In the genomic region with DNA sequence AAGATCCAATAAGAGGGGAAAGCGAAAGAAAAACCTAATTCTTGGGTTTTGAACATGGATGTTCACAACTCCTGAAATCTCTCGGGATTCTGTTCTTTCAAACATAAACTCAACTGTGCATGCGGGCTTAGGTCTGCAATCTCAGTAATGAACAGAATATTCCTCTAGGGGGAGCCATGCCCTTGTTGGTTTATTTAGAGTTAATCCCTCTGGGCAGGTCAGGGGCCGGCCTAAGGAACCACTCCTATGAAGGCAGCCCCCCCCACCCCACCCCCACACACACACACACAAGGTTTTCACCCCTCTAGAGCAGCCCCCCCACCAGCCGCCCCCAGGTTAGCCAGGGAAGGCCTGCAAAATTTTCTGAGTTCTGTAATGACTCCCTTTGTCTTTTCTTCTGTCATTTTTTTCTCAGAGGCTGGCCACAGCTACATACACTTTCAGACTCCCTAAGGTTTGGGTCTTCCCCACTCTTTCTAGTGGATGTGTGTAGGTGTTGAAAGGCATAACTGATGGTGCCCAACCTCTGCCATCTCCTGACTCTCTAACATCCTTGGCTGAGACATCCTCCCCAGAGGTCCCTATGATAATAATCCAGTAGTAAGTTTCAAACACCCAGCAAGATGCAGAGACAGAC, we compare ENCODE assay signal across 9 mouse cellular contexts. TPM values are rescaled to one million over a fixed set of nuclear protein-coding genes. Genes with fewer than 3 reads are reported as not detected.
DNase-seq lines count a peak whose midpoint lies in the region; ATAC-seq and TF ChIP-seq lines count a peak whose summit lies in the region.
"Had no signal": no experiment of that assay in that cellular context is flagged by ENCODE, and none has a peak within 500 bp of the region (broad histone marks: within the 10 kb centered on the region; RNA-seq: fewer than 3 reads in every experiment).

No protein-coding gene starts in this region.

- H3K4me2 ChIP-seq in embryonic facial prominence, embryonic 15.5 days (replicated peaks): no peak overlapping the region
- H3K4me2 ChIP-seq in lung, postnatal 0 days (replicated peaks; ENCODE audit: low read depth, low read length): no peak overlapping the region
- H3K4me2 ChIP-seq: limb, embryonic 13.5 days had no signal

- H3K27ac ChIP-seq in embryonic facial prominence, embryonic 15.5 days (replicated peaks): no peak overlapping the region
- H3K27ac ChIP-seq in lung, postnatal 0 days (ENCODE audit: low read length): no peak overlapping the region
- H3K27ac ChIP-seq: limb, embryonic 13.5 days had no signal

- H3K9ac ChIP-seq in embryonic facial prominence, embryonic 15.5 days: no peak overlapping the region
- H3K9ac ChIP-seq in lung, postnatal 0 days (replicated peaks; ENCODE audit: low read depth): no peak overlapping the region
- H3K9ac ChIP-seq: limb, embryonic 13.5 days had no signal

- no peak for TF ChIP-seq EP300 in lung, postnatal 0 days (IDR thresholded peaks at IDR 0.05)

- H3K9me3 ChIP-seq in embryonic facial prominence, embryonic 15.5 days (replicated peaks): no peaks in the 10 kb centered on the region
- no peaks in the 10 kb centered on the region for H3K9me3 ChIP-seq in lung, postnatal 0 days (ENCODE audit: low read length)
- H3K9me3 ChIP-seq: limb, embryonic 13.5 days had no signal

- intact Hi-C loops in heart, postnatal 36 days (cut with DNase I): loop anchor here (1.0 kb wide), 2 partner anchors 237 to 258 kb away; no protein-coding TSS in a partner anchor

- no peaks in the 10 kb centered on the region for H3K36me3 ChIP-seq in embryonic facial prominence, embryonic 15.5 days
- no peaks in the 10 kb centered on the region for H3K36me3 ChIP-seq in lung, postnatal 0 days (ENCODE audit: insufficient read depth, low read length)
- H3K36me3 ChIP-seq: limb, embryonic 13.5 days had no signal

- peak; percentile 34; the same call in 1 of the 2 replicates for ATAC-seq in embryonic facial prominence, embryonic 15.5 days (ENCODE audit: insufficient number of reproducible peaks, low FRiP score, low TSS enrichment, low read depth)
- no peak; the same call in 1 of the 2 replicates for ATAC-seq in lung, postnatal 0 days

- WGBS in embryonic facial prominence, embryonic 15.5 days: 29% methylated on average over 5 of the region's 5 CpGs
- WGBS in lung, postnatal 0 days: 29% methylated on average over 5 of the region's 5 CpGs

- H3K4me3 ChIP-seq in embryonic facial prominence, embryonic 15.5 days (replicated peaks): no peak overlapping the region
- no peak overlapping the region for H3K4me3 ChIP-seq in lung, postnatal 0 days (ENCODE audit: low read depth, low read length)
- H3K4me3 ChIP-seq: limb, embryonic 13.5 days had no signal

- TF ChIP-seq CTCF in lung, postnatal 0 days (IDR thresholded peaks at IDR 0.05): peak; percentile 70

- H3K27me3 ChIP-seq in embryonic facial prominence, embryonic 15.5 days: no peaks in the 10 kb centered on the region
- H3K27me3 ChIP-seq in lung, postnatal 0 days (replicated peaks; ENCODE audit: insufficient read depth, low read length): no peaks in the 10 kb centered on the region
- H3K27me3 ChIP-seq: limb, embryonic 13.5 days had no signal

- peak; percentile 41 to 62 for DNase-seq in heart, adult 18-20 months
- DNase-seq in heart, postnatal 36 days: no peak
- peak; percentile 19 for DNase-seq in urinary bladder, postnatal 14 days (ENCODE audit: low spot score)
- DNase-seq in urinary bladder, postnatal 25 days (ENCODE audit: low spot score): no peak
- peak; percentile 76 for DNase-seq in lung, postnatal 0 days (ENCODE audit: low spot score)
- peak; percentile 66 for DNase-seq in thymus, postnatal 14 days
- no peak for DNase-seq in urinary bladder, postnatal 10 days (ENCODE audit: low spot score)

- 0 out of 2 replicates have a peak, but pooled peaks cover 12% of the 10 kb centered on the region for H3K4me1 ChIP-seq in embryonic facial prominence, embryonic 15.5 days
- no peaks in the 10 kb centered on the region for H3K4me1 ChIP-seq in lung, postnatal 0 days (ENCODE audit: insufficient read depth, low read depth, low read length)

RNA-seq across cellular contexts. Expression of a gene that starts 16.2 kb away (rescaled TPM):
- 1 to 10 TPM; 1.3 to 2.3 TPM for total RNA-seq in heart, adult 18-20 months (2021)
- total RNA-seq in heart, postnatal 36 days (2021): under 1 TPM; 0.92 to 1.00 TPM
- 0.81 and 1.1 TPM in 2 replicates for polyA plus RNA-seq in embryonic facial prominence, embryonic 15.5 days (2015; fragmentation: Nextera tagmentation; extraction: Ambion mirVana)
- polyA plus RNA-seq in lung, postnatal 0 days (2015; fragmentation: Nextera tagmentation; extraction: Ambion mirVana): 0.23 TPM in 1 of 2 replicates, not detected in the other

Comparison
In these comparisons a context has a peak if more than half of its experiments do, and no peak if none do; other contexts are left out.
1. DNase-seq: peak in heart, adult 18-20 months (2 of 2), urinary bladder, postnatal 14 days (single experiment), lung, postnatal 0 days (single experiment) and thymus, postnatal 14 days (single experiment); none in heart, postnatal 36 days (0 of 2), urinary bladder, postnatal 25 days (single experiment) and urinary bladder, postnatal 10 days (single experiment).